Mouse (Mus musculus) splenic B cell, adult 2 months (primary cell): ENCODE results near the gene Apip.

ENCODE experiments used
- DNase-seq: peaks from one replicate; pipeline ENCODE4 v3.0.0-alpha.2; 2011; ENCODE audit warnings: low read depth, low spot score
- H3K27me3 ChIP-seq: 2 replicates; pipeline ENCODE4 v1.6.1; 2012; ENCODE audit warnings: mild to moderate bottlenecking, low read length, moderate library complexity, mixed read lengths; ENCODE audit not compliant: control insufficient read depth, poor library complexity, insufficient read depth, severe bottlenecking
- H3K36me3 ChIP-seq: 2 replicates; pipeline ENCODE4 v1.6.1; 2012; ENCODE audit warnings: mild to moderate bottlenecking, low read length, moderate library complexity, mixed read lengths; ENCODE audit not compliant: control insufficient read depth, poor library complexity, insufficient read depth, severe bottlenecking

The Apip gene

DNA sequence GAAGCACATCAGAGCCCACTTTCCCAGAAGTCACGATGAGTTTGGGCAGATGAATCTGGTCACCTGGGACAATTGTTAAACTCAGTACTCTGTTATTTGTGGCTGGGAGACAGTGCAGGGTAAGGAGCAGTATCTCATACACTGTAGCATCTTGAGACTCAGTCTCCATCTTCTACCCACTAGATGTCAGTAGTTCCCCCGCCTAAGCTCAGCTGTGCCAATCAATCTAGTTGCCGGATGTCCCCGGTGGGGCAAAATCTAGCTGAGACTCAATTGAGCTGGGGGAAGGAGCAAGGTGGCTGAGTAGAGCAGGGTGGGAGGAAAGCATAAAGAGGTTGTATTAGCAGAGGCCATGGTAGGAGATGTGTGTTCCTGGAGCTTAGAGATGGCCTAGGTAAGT lies 57.7 kb downstream of the Apip start:
- H3K27me3 ChIP-seq: 0 out of 2 replicates have a peak, but pooled peaks cover 2% of the 10 kb centered on the region
- H3K36me3 ChIP-seq: no peaks in the 10 kb centered on the region
- peak; percentile 19 for DNase-seq

- DNase-seq: no peak
- H3K36me3 ChIP-seq: no peaks in the 10 kb centered on the region
- no peaks in the 10 kb centered on the region for H3K27me3 ChIP-seq
Observed at GRCm38 (mm10) chr2:103138529-103139265, 65.2 kb downstream of the Apip start.
